Mouse (Mus musculus): Measurements from ENCODE around the gene Lrch1. TPM values are rescaled to one million over a fixed set of nuclear protein-coding genes. Genes with fewer than 3 reads are reported as not detected.

Lrch1 gene
- total RNA-seq, 2 experiments from 2014 or later: 4.4 to 6.1 TPM

- no peak for ATAC-seq (replicated peaks; ENCODE audit: low FRiP score, poor library complexity, severe bottlenecking)
These were observed 80.3 kb downstream of the Lrch1 start for GRCm38 (mm10) chr14:74867076-74868042.

GRCm38 (mm10) chr14:74865738-74866137, 81.9 kb downstream of the Lrch1 start:
- ATAC-seq (replicated peaks; ENCODE audit: low FRiP score, poor library complexity, severe bottlenecking): no peak

- no peak for ATAC-seq (replicated peaks; ENCODE audit: low FRiP score, poor library complexity, severe bottlenecking)
These were observed 82.7 kb downstream of the Lrch1 start for GRCm38 (mm10) chr14:74864805-74865483.

- no peak for ATAC-seq (replicated peaks; ENCODE audit: low FRiP score, poor library complexity, severe bottlenecking)
These were observed 86.2 kb downstream of the Lrch1 start for GRCm38 (mm10) chr14:74861456-74861855.

- no peak for ATAC-seq (replicated peaks; ENCODE audit: low FRiP score, poor library complexity, severe bottlenecking)
These were observed 88.5 kb downstream of the Lrch1 start for GRCm38 (mm10) chr14:74859154-74859553.

- ATAC-seq (replicated peaks; ENCODE audit: low FRiP score, poor library complexity, severe bottlenecking): no peak
These were observed 92.2 kb downstream of the Lrch1 start for GRCm38 (mm10) chr14:74855429-74855828.

GRCm38 (mm10) chr14:74853759-74854100, 93.9 kb downstream of the Lrch1 start:
- ATAC-seq (replicated peaks; ENCODE audit: low FRiP score, poor library complexity, severe bottlenecking): no peak

GRCm38 (mm10) chr14:74852965-74853758, 94.5 kb downstream of the Lrch1 start:
- no peak for ATAC-seq (replicated peaks; ENCODE audit: low FRiP score, poor library complexity, severe bottlenecking)

GRCm38 (mm10) chr14:74851866-74852265, 95.8 kb downstream of the Lrch1 start:
- ATAC-seq (replicated peaks; ENCODE audit: low FRiP score, poor library complexity, severe bottlenecking): no peak

- ATAC-seq (replicated peaks; ENCODE audit: low FRiP score, poor library complexity, severe bottlenecking): no peak
These were observed 98.7 kb downstream of the Lrch1 start for GRCm38 (mm10) chr14:74849020-74849419.

GRCm38 (mm10) chr14:74848224-74848623, 99.5 kb downstream of the Lrch1 start:
- no peak for ATAC-seq (replicated peaks; ENCODE audit: low FRiP score, poor library complexity, severe bottlenecking)

- no peak for ATAC-seq (replicated peaks; ENCODE audit: low FRiP score, poor library complexity, severe bottlenecking)
These were observed 100.2 kb downstream of the Lrch1 start for GRCm38 (mm10) chr14:74847311-74848133.

- ATAC-seq (replicated peaks; ENCODE audit: low FRiP score, poor library complexity, severe bottlenecking): no peak
These were observed 101.0 kb downstream of the Lrch1 start for GRCm38 (mm10) chr14:74846668-74847067.

GRCm38 (mm10) chr14:74845661-74846274, 101.9 kb downstream of the Lrch1 start:
- no peak for ATAC-seq (replicated peaks; ENCODE audit: low FRiP score, poor library complexity, severe bottlenecking)

GRCm38 (mm10) chr14:74841708-74842107, 106.0 kb downstream of the Lrch1 start:
- ATAC-seq (replicated peaks; ENCODE audit: low FRiP score, poor library complexity, severe bottlenecking): no peak

- ATAC-seq (replicated peaks; ENCODE audit: low FRiP score, poor library complexity, severe bottlenecking): no peak
These were observed 106.4 kb downstream of the Lrch1 start for GRCm38 (mm10) chr14:74841297-74841696.

- no peak for ATAC-seq (replicated peaks; ENCODE audit: low FRiP score, poor library complexity, severe bottlenecking)
These were observed 106.9 kb downstream of the Lrch1 start for GRCm38 (mm10) chr14:74840820-74841219.

- no peak for ATAC-seq (replicated peaks; ENCODE audit: low FRiP score, poor library complexity, severe bottlenecking)
These were observed 107.3 kb downstream of the Lrch1 start for GRCm38 (mm10) chr14:74840328-74840727.

- no peak for ATAC-seq (replicated peaks; ENCODE audit: low FRiP score, poor library complexity, severe bottlenecking)
These were observed 108.9 kb downstream of the Lrch1 start for GRCm38 (mm10) chr14:74838816-74839215.
